Mouse (Mus musculus): ENCODE measurements at regions not wholly inside any gene's neighbourhood (a gene's known extent, or its start where the extent isn't known, plus 50 kb on each side); places are given as distances from the start of the nearest gene placed in this dataset.

- no peak for DNase-seq (ENCODE audit: low read depth, low spot score)
Observed at GRCm38 (mm10) chr11:64369516-64369915, 65.6 kb upstream of the Hs3st3a1 start.

- no peak for DNase-seq (ENCODE audit: low read depth, low spot score)
Observed at GRCm38 (mm10) chr11:64335456-64335855, 99.7 kb upstream of the Hs3st3a1 start.

GRCm38 (mm10) chr11:64332406-64332805 is 102.7 kb upstream of the Hs3st3a1 start:
- DNase-seq (ENCODE audit: low read depth, low spot score): no peak

- no peak for DNase-seq (ENCODE audit: low read depth, low spot score)
Observed at GRCm38 (mm10) chr11:64331811-64332210, 103.3 kb upstream of the Hs3st3a1 start.

GRCm38 (mm10) chr11:64329129-64329528 is 106.0 kb upstream of the Hs3st3a1 start:
- DNase-seq (ENCODE audit: low read depth, low spot score): no peak

GRCm38 (mm10) chr11:64327771-64328170 is 107.4 kb upstream of the Hs3st3a1 start:
- no peak for DNase-seq (ENCODE audit: low read depth, low spot score)

GRCm38 (mm10) chr11:64326646-64327045 is 108.5 kb upstream of the Hs3st3a1 start:
- no peak for DNase-seq (ENCODE audit: low read depth, low spot score)

GRCm38 (mm10) chr11:64321900-64322425 is 113.2 kb upstream of the Hs3st3a1 start:
- DNase-seq (ENCODE audit: low read depth, low spot score): no peak

- DNase-seq (ENCODE audit: low read depth, low spot score): no peak
Observed at GRCm38 (mm10) chr11:64317458-64317857, 117.7 kb upstream of the Hs3st3a1 start.

GRCm38 (mm10) chr11:64314997-64315396 is 120.1 kb upstream of the Hs3st3a1 start:
- no peak for DNase-seq (ENCODE audit: low read depth, low spot score)

GRCm38 (mm10) chr11:64313241-64313640 is 121.9 kb upstream of the Hs3st3a1 start:
- no peak for DNase-seq (ENCODE audit: low read depth, low spot score)

- no peak for DNase-seq (ENCODE audit: low read depth, low spot score)
Observed at GRCm38 (mm10) chr11:64309881-64310280, 125.3 kb upstream of the Hs3st3a1 start.

- DNase-seq (ENCODE audit: low read depth, low spot score): no peak
Observed at GRCm38 (mm10) chr11:64297825-64298224, 137.3 kb upstream of the Hs3st3a1 start.

GRCm38 (mm10) chr11:64288236-64288635 is 146.9 kb upstream of the Hs3st3a1 start:
- no peak for DNase-seq (ENCODE audit: low read depth, low spot score)

GRCm38 (mm10) chr11:64287499-64287898 is 147.6 kb upstream of the Hs3st3a1 start:
- no peak for DNase-seq (ENCODE audit: low read depth, low spot score)

GRCm38 (mm10) chr11:64281781-64282180 is 153.4 kb upstream of the Hs3st3a1 start:
- DNase-seq (ENCODE audit: low read depth, low spot score): no peak

GRCm38 (mm10) chr11:64278259-64279003 is 156.7 kb upstream of the Hs3st3a1 start:
- DNase-seq (ENCODE audit: low read depth, low spot score): no peak

- DNase-seq (ENCODE audit: low read depth, low spot score): no peak
Observed at GRCm38 (mm10) chr11:64273726-64274125, 161.4 kb upstream of the Hs3st3a1 start.

- DNase-seq (ENCODE audit: low read depth, low spot score): no peak
Observed at GRCm38 (mm10) chr11:64273214-64273613, 161.9 kb upstream of the Hs3st3a1 start.

- DNase-seq (ENCODE audit: low read depth, low spot score): no peak
Observed at GRCm38 (mm10) chr11:64268121-64268520, 167.0 kb upstream of the Hs3st3a1 start.

- DNase-seq (ENCODE audit: low read depth, low spot score): no peak
Observed at GRCm38 (mm10) chr11:64267547-64267946, 167.6 kb upstream of the Hs3st3a1 start.

- DNase-seq (ENCODE audit: low read depth, low spot score): no peak
Observed at GRCm38 (mm10) chr11:64253517-64254385, 174.5 kb upstream of the Cox10 start.
